Mouse (Mus musculus): Measurements from ENCODE around the gene Mfrp. TPM values are rescaled to one million over a fixed set of nuclear protein-coding genes. Genes with fewer than 3 reads are reported as not detected.

Gene Mfrp
- total RNA-seq, 2 experiments from 2014 or later: not detected

- DNase-seq: peak in 1 of 2 experiments; percentile 38
Measured at GRCm38 (mm10) chr9:44078136-44078797, 23.3 kb upstream of the Mfrp start.

GRCm38 (mm10) chr9:44078955-44079756 lies 22.4 kb upstream of the Mfrp start:
- peak; percentile 88 to 93 for DNase-seq

GRCm38 (mm10) chr9:44079997-44080780 lies 21.3 kb upstream of the Mfrp start:
- DNase-seq: no peak

GRCm38 (mm10) chr9:44080953-44081352 lies 20.6 kb upstream of the Mfrp start:
- DNase-seq: no peak

GRCm38 (mm10) chr9:44081581-44081980 lies 19.9 kb upstream of the Mfrp start:
- no peak for DNase-seq

GRCm38 (mm10) chr9:44082266-44082665 lies 19.3 kb upstream of the Mfrp start:
- DNase-seq: peak in 1 of 2 experiments; percentile 7

GRCm38 (mm10) chr9:44083392-44084121 lies 18.0 kb upstream of the Mfrp start:
- DNase-seq: peak in 1 of 2 experiments; percentile 63

GRCm38 (mm10) chr9:44084236-44084635 lies 17.3 kb upstream of the Mfrp start:
- no peak for DNase-seq

- DNase-seq: peak; percentile 96 to 98
Measured at GRCm38 (mm10) chr9:44084659-44085229, 16.8 kb upstream of the Mfrp start.

GRCm38 (mm10) chr9:44085276-44085675 lies 16.3 kb upstream of the Mfrp start:
- peak in 1 of 2 experiments; percentile 42 for DNase-seq

- DNase-seq: peak; percentile 82 to 83
Measured at GRCm38 (mm10) chr9:44085741-44086665, 15.5 kb upstream of the Mfrp start.

- peak in 1 of 2 experiments; percentile 51 for DNase-seq
Measured at GRCm38 (mm10) chr9:44086960-44087359, 14.6 kb upstream of the Mfrp start.

GRCm38 (mm10) chr9:44087761-44088455 lies 13.6 kb upstream of the Mfrp start:
- DNase-seq: peak; percentile 74 to 79

- peak in 1 of 2 experiments; percentile 36 for DNase-seq
Measured at GRCm38 (mm10) chr9:44088877-44089608, 12.5 kb upstream of the Mfrp start.

- peak; percentile 77 to 85 for DNase-seq
Measured at GRCm38 (mm10) chr9:44093612-44094503, 7.7 kb upstream of the Mfrp start.

GRCm38 (mm10) chr9:44094737-44095136 lies 6.8 kb upstream of the Mfrp start:
- DNase-seq: peak in 1 of 2 experiments; percentile 10

GRCm38 (mm10) chr9:44095781-44096180 lies 5.7 kb upstream of the Mfrp start:
- no peak for DNase-seq

- peak in 1 of 2 experiments; percentile 45 for DNase-seq
Measured at GRCm38 (mm10) chr9:44096536-44096935, 5.0 kb upstream of the Mfrp start.

Measured in heart, adult 18-20 months (tissue).